Mouse (Mus musculus) hindlimb bud, embryonic 11.5 days (tissue): ENCODE results near the gene Aplf.
"Not testable (repeated sequence)": the region's sequence is repeated elsewhere in the genome, so short reads cannot be mapped to it uniquely, and the experiment has no call there.

Source experiments
- DNase-seq: peaks from one replicate; pipeline ENCODE4 v3.0.0-alpha.2; 2012; ENCODE audit warnings: low read depth, low spot score; ENCODE audit errors: extremely low spot score

Aplf gene

GRCm38 (mm10) chr6:87628936-87629335 is 43.1 kb downstream of the Aplf start:
- DNase-seq: not testable (repeated sequence)

GRCm38 (mm10) chr6:87623151-87623550 is 48.8 kb downstream of the Aplf start:
- no peak for DNase-seq

- DNase-seq: no peak
Measured at GRCm38 (mm10) chr6:87621281-87621680, 50.7 kb downstream of the Aplf start.

GRCm38 (mm10) chr6:87618021-87618420 is 54.0 kb downstream of the Aplf start:
- DNase-seq: no peak

- no peak for DNase-seq
Measured at GRCm38 (mm10) chr6:87615696-87616083, 56.3 kb downstream of the Aplf start.

GRCm38 (mm10) chr6:87614794-87615695 is 56.9 kb downstream of the Aplf start:
- no peak for DNase-seq

- no peak for DNase-seq
Measured at GRCm38 (mm10) chr6:87599825-87600224, 72.2 kb downstream of the Aplf start.

- DNase-seq: no peak
Measured at GRCm38 (mm10) chr6:87597116-87597833, 74.7 kb downstream of the Aplf start.

GRCm38 (mm10) chr6:87594188-87594587 is 77.8 kb downstream of the Aplf start:
- DNase-seq: no peak

- DNase-seq: no peak
Measured at GRCm38 (mm10) chr6:87590394-87591281, 81.4 kb downstream of the Aplf start, which contains the start of gene Prokr1. Gene Prokr1 (minus strand): TSS chr6:87590743.

GRCm38 (mm10) chr6:87589718-87590393 is 82.1 kb downstream of the Aplf start:
- no peak for DNase-seq

- no peak for DNase-seq
Measured at GRCm38 (mm10) chr6:87583991-87584390, 88.0 kb downstream of the Aplf start.

- no peak for DNase-seq
Measured at GRCm38 (mm10) chr6:87583183-87583611, 88.8 kb downstream of the Aplf start.

- DNase-seq: no peak
Measured at GRCm38 (mm10) chr6:87582456-87582855, 89.5 kb downstream of the Aplf start.

GRCm38 (mm10) chr6:87581581-87581980 is 90.4 kb downstream of the Aplf start:
- DNase-seq: no peak

- no peak for DNase-seq
Measured at GRCm38 (mm10) chr6:87581071-87581470, 90.9 kb downstream of the Aplf start.
